Mouse (Mus musculus) E14TG2a.4 (cell line): ENCODE results near the gene App.

ENCODE experiments used
- CTCF ChIP-seq: conservative IDR thresholded peaks from 2 replicates; pipeline ENCODE4 v1.5.1; 2014; ENCODE audit warnings: low read length
- POU5F1 ChIP-seq: IDR thresholded peaks from 2 replicates; pipeline ENCODE4 v1.6.1; 2014; ENCODE audit warnings: low read length, borderline replicate concordance

DNA sequence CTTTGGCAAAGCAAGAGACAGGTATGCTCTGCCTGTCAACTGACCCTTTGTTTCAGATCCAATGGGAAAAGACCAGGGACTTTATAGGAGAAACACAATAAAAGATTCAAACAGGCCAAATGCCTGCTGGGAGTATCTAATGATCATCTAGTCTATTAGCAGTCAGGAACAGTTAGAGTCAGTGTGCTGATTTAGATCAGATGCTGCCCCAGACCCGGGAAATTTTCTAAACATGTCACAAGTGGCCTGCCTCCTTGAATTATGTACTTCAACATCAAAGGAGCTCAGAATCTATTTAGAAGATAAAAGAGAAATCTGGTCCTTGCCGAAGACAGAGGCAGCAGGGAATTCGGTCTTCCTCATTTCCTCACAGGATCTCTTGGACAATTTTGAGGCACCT is 72.8 kb downstream of the App start:
- TF ChIP-seq CTCF (no peak), POU5F1 (no peak)
